Mouse (Mus musculus): ENCODE data around the gene Tshb.

Tshb gene

GRCm38 (mm10) chr3:102737106-102737505, 45.4 kb downstream of the Tshb start:
- no peak for DNase-seq (ENCODE audit: low spot score)

GRCm38 (mm10) chr3:102736436-102736835, 46.1 kb downstream of the Tshb start:
- DNase-seq (ENCODE audit: low spot score): no peak

- no peak for DNase-seq (ENCODE audit: low spot score)
Observed at GRCm38 (mm10) chr3:102735638-102736037, 46.9 kb downstream of the Tshb start.

GRCm38 (mm10) chr3:102735031-102735558, 47.4 kb downstream of the Tshb start:
- no peak for DNase-seq (ENCODE audit: low spot score)

- DNase-seq (ENCODE audit: low spot score): no peak
Observed at GRCm38 (mm10) chr3:102734313-102735030, 48.0 kb downstream of the Tshb start, which contains the start of gene Tspan2. Gene Tspan2, plus strand, starts transcription at chr3:102734529.

- DNase-seq (ENCODE audit: low spot score): no peak
Observed at GRCm38 (mm10) chr3:102733936-102734312, 48.6 kb downstream of the Tshb start.

- no peak for DNase-seq (ENCODE audit: low spot score)
Observed at GRCm38 (mm10) chr3:102733050-102733449, 49.5 kb downstream of the Tshb start.

GRCm38 (mm10) chr3:102732619-102733018, 49.9 kb downstream of the Tshb start:
- no peak for DNase-seq (ENCODE audit: low spot score)

- DNase-seq (ENCODE audit: low spot score): no peak
Observed at GRCm38 (mm10) chr3:102731112-102731511, 51.4 kb downstream of the Tshb start.

GRCm38 (mm10) chr3:102729416-102729815, 53.1 kb downstream of the Tshb start:
- DNase-seq (ENCODE audit: low spot score): no peak
